Mouse (Mus musculus): ENCODE data around the gene Dusp15. TPM values are rescaled to one million over a fixed set of nuclear protein-coding genes. Genes with fewer than 3 reads are reported as not detected.

Dusp15 gene
- total RNA-seq (2014; rRNA removed) (32.0 and 47.0 TPM in 2 replicates), polyA plus RNA-seq (2015; fragmentation: Nextera tagmentation; extraction: Ambion mirVana) (20.8 and 21.2 TPM in 2 replicates)

DNA sequence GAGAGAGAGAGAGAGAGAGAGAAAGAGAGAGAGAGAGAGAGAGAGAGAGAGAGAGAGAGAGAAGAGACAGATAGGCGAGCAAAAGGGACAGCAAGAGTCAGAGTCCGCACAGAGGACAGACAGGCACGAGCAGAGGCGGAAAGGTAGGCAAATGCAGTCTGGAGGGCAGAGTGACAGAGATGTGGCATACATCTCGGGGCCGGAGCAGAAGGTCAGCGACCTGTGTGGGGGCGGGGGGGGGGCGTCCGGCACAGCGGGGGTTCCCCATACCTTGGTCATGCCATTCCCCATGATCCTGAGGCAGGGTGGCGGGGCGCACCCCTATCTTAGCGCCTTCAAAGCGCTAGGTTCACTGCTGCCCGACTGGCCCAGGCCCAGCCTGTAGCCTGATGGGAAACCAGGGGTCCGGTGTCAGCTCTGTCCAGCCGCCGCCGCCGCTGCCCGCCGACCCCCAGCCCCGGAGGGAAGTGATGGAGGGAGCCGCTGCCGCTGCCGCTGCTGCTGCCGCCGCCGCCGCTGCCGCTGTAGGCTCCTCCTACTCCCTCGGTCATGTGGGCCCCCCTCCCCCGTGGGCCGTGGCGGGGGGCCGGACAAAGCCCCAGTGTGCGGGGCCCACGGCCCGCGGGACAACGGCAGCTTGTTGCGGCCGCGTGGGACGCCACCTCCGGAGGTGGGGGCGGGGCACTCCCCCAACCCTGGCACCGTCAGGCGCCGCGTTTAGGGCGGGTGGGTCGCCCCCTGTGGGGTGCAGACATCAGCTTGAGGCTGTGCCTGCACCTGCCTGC, at the start of gene Dusp15:
Gene Dusp15 (minus strand): TSS at position 634 of the 785 bp plus-strand sequence.
- Histone ChIP-seq H3K4me2 (ENCODE audit: low read depth, low read length) (peak within 1 kb of the TSS; percentile 86), H3K4me3 (ENCODE audit: low read length) (peak within 1 kb of the TSS; percentile 78), H3K27ac (peak within 1 kb of the TSS; percentile 83), H3K9ac (replicated peaks; ENCODE audit: low read length) (peak within 1 kb of the TSS; percentile 84), H3K27me3 (ENCODE audit: insufficient read depth, low read length) (no peaks in the 10 kb centered on the region), H3K36me3 (ENCODE audit: insufficient read depth, low read length) (no peaks in the 10 kb centered on the region), H3K9me3 (ENCODE audit: low read length) (no peaks in the 10 kb centered on the region), H3K4me1 (ENCODE audit: insufficient read depth, low read length) (peaks cover 7% of the 10 kb centered on the region; the same call in 1 of the 2 replicates)
- ATAC-seq = peak; percentile 80
- WGBS = 3% methylated on average over 50 of the region's 54 CpGs
- TF ChIP-seq CTCF (IDR thresholded peaks at IDR 0.05; ENCODE audit: low read depth) = peak; percentile 19
- peak; percentile 82 for DNase-seq (ENCODE audit: low spot score)

GRCm38 (mm10) chr2:152997046-152997445, 45.5 kb upstream of the Dusp15 start:
- no peaks in the 10 kb centered on the region for H3K27me3 ChIP-seq (ENCODE audit: insufficient read depth, low read length)
- DNase-seq (ENCODE audit: low spot score) = no peak
- H3K9me3 ChIP-seq (ENCODE audit: low read length) = no peaks in the 10 kb centered on the region
- no peak overlapping the region for H3K27ac ChIP-seq
- no peak for TF ChIP-seq CTCF (IDR thresholded peaks at IDR 0.05; ENCODE audit: low read depth)
- no peak overlapping the region for H3K4me3 ChIP-seq (ENCODE audit: low read length)
- 65% methylated on average over 4 of the region's 4 CpGs for WGBS
- no peak overlapping the region for H3K9ac ChIP-seq (replicated peaks; ENCODE audit: low read length)
- H3K4me1 ChIP-seq (ENCODE audit: insufficient read depth, low read length) = no peaks in the 10 kb centered on the region
- no peak for ATAC-seq
- H3K4me2 ChIP-seq (ENCODE audit: low read depth, low read length) = no peak overlapping the region
- no peaks in the 10 kb centered on the region for H3K36me3 ChIP-seq (ENCODE audit: insufficient read depth, low read length)

DNA sequence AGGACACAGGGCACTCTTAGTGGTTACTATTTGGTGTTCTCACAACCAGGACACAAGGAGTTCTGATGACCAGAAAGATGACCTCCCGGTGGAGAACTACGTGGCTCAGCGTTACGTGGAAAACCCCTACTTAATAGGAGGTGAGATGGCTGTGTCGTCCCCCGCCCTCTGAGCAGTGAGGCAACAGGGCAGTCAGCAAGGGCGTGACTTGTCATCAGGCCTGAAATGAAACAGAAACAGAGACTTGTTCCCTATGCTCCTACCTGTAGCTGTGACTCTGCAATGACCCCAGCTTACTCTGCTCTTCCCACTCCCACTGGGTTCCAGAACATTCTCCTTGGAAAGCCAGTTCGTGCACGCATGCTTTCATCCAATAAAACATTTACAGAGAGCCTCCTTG, 40.0 kb upstream of the Dusp15 start:
- no peak overlapping the region for H3K9ac ChIP-seq (replicated peaks; ENCODE audit: low read length)
- no peaks in the 10 kb centered on the region for H3K4me1 ChIP-seq (ENCODE audit: insufficient read depth, low read length)
- ATAC-seq = no peak
- H3K27me3 ChIP-seq (ENCODE audit: insufficient read depth, low read length) = no peaks in the 10 kb centered on the region
- DNase-seq (ENCODE audit: low spot score) = no peak
- H3K9me3 ChIP-seq (ENCODE audit: low read length) = no peaks in the 10 kb centered on the region
- WGBS = 91% methylated on average over 9 of the region's 9 CpGs
- no peak overlapping the region for H3K4me2 ChIP-seq (ENCODE audit: low read depth, low read length)
- H3K27ac ChIP-seq = no peak overlapping the region
- H3K4me3 ChIP-seq (ENCODE audit: low read length) = no peak overlapping the region
- H3K36me3 ChIP-seq (ENCODE audit: insufficient read depth, low read length) = no peaks in the 10 kb centered on the region
- TF ChIP-seq CTCF (IDR thresholded peaks at IDR 0.05; ENCODE audit: low read depth) = no peak

DNA sequence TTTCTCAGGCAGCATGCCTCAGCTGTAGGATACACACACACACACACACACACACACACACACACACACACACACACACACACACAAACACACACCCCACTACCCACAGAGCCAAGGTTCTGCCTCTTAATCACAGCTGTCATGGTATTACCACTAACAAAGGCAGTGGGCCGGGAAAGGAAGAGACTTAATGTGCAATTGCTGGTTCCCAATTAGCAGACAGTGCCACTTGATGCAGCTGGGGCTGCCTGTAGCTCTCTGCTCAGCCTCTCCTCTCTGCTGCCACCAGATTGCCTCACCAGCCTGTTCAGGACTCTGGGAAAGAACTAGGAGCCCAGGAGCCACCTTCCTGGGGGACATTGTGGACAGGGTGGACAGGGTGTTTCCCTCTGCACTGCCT, 34.1 kb upstream of the Dusp15 start:
- DNase-seq (ENCODE audit: low spot score) (peak; percentile 46), ATAC-seq (peak; percentile 69)
- no peak overlapping the region for H3K9ac ChIP-seq (replicated peaks; ENCODE audit: low read length)
- no peaks in the 10 kb centered on the region for H3K27me3 ChIP-seq (ENCODE audit: insufficient read depth, low read length)
- H3K4me1 ChIP-seq (ENCODE audit: insufficient read depth, low read length) = no peaks in the 10 kb centered on the region
- no peak overlapping the region for H3K4me3 ChIP-seq (ENCODE audit: low read length)
- H3K36me3 ChIP-seq (ENCODE audit: insufficient read depth, low read length) = no peaks in the 10 kb centered on the region
- no peak overlapping the region for H3K27ac ChIP-seq
- TF ChIP-seq CTCF (IDR thresholded peaks at IDR 0.05; ENCODE audit: low read depth) = no peak
- H3K4me2 ChIP-seq (ENCODE audit: low read depth, low read length) = no peak overlapping the region
- WGBS = 9% methylated on average over 1 of the region's 1 CpGs
- H3K9me3 ChIP-seq (ENCODE audit: low read length) = no peaks in the 10 kb centered on the region

GRCm38 (mm10) chr2:152976991-152977390, 25.5 kb upstream of the Dusp15 start:
- DNase-seq (ENCODE audit: low spot score) (no peak), ATAC-seq (no peak)
- Histone ChIP-seq H3K4me2 (ENCODE audit: low read depth, low read length) (no peak overlapping the region), H3K4me3 (ENCODE audit: low read length) (no peak overlapping the region), H3K9me3 (ENCODE audit: low read length) (no peaks in the 10 kb centered on the region), H3K36me3 (ENCODE audit: insufficient read depth, low read length) (no peaks in the 10 kb centered on the region), H3K27me3 (ENCODE audit: insufficient read depth, low read length) (no peaks in the 10 kb centered on the region), H3K27ac (no peak overlapping the region), H3K9ac (replicated peaks; ENCODE audit: low read length) (no peak overlapping the region), H3K4me1 (ENCODE audit: insufficient read depth, low read length) (no peaks in the 10 kb centered on the region)
- TF ChIP-seq CTCF (IDR thresholded peaks at IDR 0.05; ENCODE audit: low read depth) = no peak
- WGBS = 56% methylated on average over 3 of the region's 3 CpGs

GRCm38 (mm10) chr2:152965555-152965954, 14.1 kb upstream of the Dusp15 start:
- Histone ChIP-seq H3K36me3 (ENCODE audit: insufficient read depth, low read length) (no peaks in the 10 kb centered on the region), H3K4me2 (ENCODE audit: low read depth, low read length) (no peak overlapping the region), H3K27me3 (ENCODE audit: insufficient read depth, low read length) (no peaks in the 10 kb centered on the region), H3K27ac (no peak overlapping the region), H3K9ac (replicated peaks; ENCODE audit: low read length) (no peak overlapping the region), H3K4me1 (ENCODE audit: insufficient read depth, low read length) (no peaks in the 10 kb centered on the region), H3K9me3 (ENCODE audit: low read length) (no peaks in the 10 kb centered on the region), H3K4me3 (ENCODE audit: low read length) (no peak overlapping the region)
- no peak for TF ChIP-seq CTCF (IDR thresholded peaks at IDR 0.05; ENCODE audit: low read depth)
- ATAC-seq = no peak
- DNase-seq (ENCODE audit: low spot score) = no peak
- WGBS = 80% methylated on average over 4 of the region's 4 CpGs
